Mouse (Mus musculus): ENCODE measurements around the gene M1ap. TPM values are rescaled to one million over a fixed set of nuclear protein-coding genes. Genes with fewer than 3 reads are reported as not detected.

M1ap gene
- polyA plus RNA-seq, 1 experiment from 2014 or later, result 0.27 TPM

GRCm38 (mm10) chr6:83074979-83075378, 128.3 kb downstream of the M1ap start:
- H3K27ac ChIP-seq (replicated peaks), result no peak overlapping the region
- no peak overlapping the region for H3K9ac ChIP-seq
- WGBS, result 14% methylated on average over 2 of the region's 2 CpGs
- H3K36me3 ChIP-seq, result peaks cover 5% of the 10 kb centered on the region
- no peak overlapping the region for H3K4me3 ChIP-seq (replicated peaks)
- no peak for ATAC-seq (ENCODE audit: insufficient number of reproducible peaks, low FRiP score, low TSS enrichment, low read depth)
- H3K4me1 ChIP-seq, result peaks cover 35% of the 10 kb centered on the region
- H3K9me3 ChIP-seq (replicated peaks), result no peaks in the 10 kb centered on the region
- H3K27me3 ChIP-seq, result peaks cover 60% of the 10 kb centered on the region
- H3K4me2 ChIP-seq (replicated peaks), result no peak overlapping the region

GRCm38 (mm10) chr6:83077630-83078323, 131.1 kb downstream of the M1ap start, which contains the start of gene Pcgf1:
Gene Pcgf1, plus strand, starts transcription at chr6:83077869.
- Histone ChIP-seq H3K4me2 (replicated peaks) (peak within 1 kb of the TSS; percentile 96), H3K4me3 (replicated peaks) (peak within 1 kb of the TSS; percentile 80), H3K9me3 (replicated peaks) (no peaks in the 10 kb centered on the region), H3K36me3 (peaks cover 27% of the 10 kb centered on the region), H3K27ac (replicated peaks) (peak within 1 kb of the TSS; percentile 94), H3K9ac (peak within 1 kb of the TSS; percentile 69), H3K4me1 (peaks cover 20% of the 10 kb centered on the region), H3K27me3 (peaks cover 41% of the 10 kb centered on the region)
- under 1% methylated on average over 54 of the region's 54 CpGs for WGBS
- ATAC-seq (ENCODE audit: insufficient number of reproducible peaks, low FRiP score, low TSS enrichment, low read depth), result peak; percentile 75

GRCm38 (mm10) chr6:83078324-83078858, 131.7 kb downstream of the M1ap start:
- H3K9me3 ChIP-seq (replicated peaks), result no peaks in the 10 kb centered on the region

More at GRCm38 (mm10) chr6:83078324-83078858, 131.7 kb downstream of the M1ap start:
- Histone ChIP-seq H3K9ac (peak overlapping the region; percentile 66), H3K27ac (replicated peaks) (peak overlapping the region; percentile 94), H3K36me3 (peaks cover 27% of the 10 kb centered on the region), H3K4me1 (peaks cover 20% of the 10 kb centered on the region), H3K27me3 (peaks cover 44% of the 10 kb centered on the region), H3K4me3 (replicated peaks) (peak overlapping the region; percentile 80), H3K4me2 (replicated peaks) (peak overlapping the region; percentile 96)
- peak; percentile 93 for ATAC-seq (ENCODE audit: insufficient number of reproducible peaks, low FRiP score, low TSS enrichment, low read depth)
- WGBS, result under 1% methylated on average over 46 of the region's 46 CpGs

Small RNA genes lying within 50 kb of the gene (microRNA-seq; reads per million reads assigned to microRNA genes)
- gene Mir7040 (ENCODE audit: borderline number of aligned reads), result not detected

Other genes with a start within 250 kb of the M1ap start
- 89.2 and 89.9 TPM in 2 replicates for gene Pole4, start 241.5 kb upstream of the M1ap start, polyA plus RNA-seq (2015; fragmentation: Nextera tagmentation; extraction: Ambion mirVana)
- gene Hk2, start 172.4 kb upstream of the M1ap start, polyA plus RNA-seq (2015; fragmentation: Nextera tagmentation; extraction: Ambion mirVana), result 19.5 and 23.2 TPM in 2 replicates
- gene Sema4f, start 7.1 kb upstream of the M1ap start, polyA plus RNA-seq (2015; fragmentation: Nextera tagmentation; extraction: Ambion mirVana), result 2.3 TPM in 2 replicates
- gene Dok1, start 86.6 kb downstream of the M1ap start, polyA plus RNA-seq (2015; fragmentation: Nextera tagmentation; extraction: Ambion mirVana), result 9.3 and 10.9 TPM in 2 replicates
- 19.2 and 25.4 TPM in 2 replicates for gene Loxl3, start 87.3 kb downstream of the M1ap start, polyA plus RNA-seq (2015; fragmentation: Nextera tagmentation; extraction: Ambion mirVana)
- gene Aup1, start 107.6 kb downstream of the M1ap start, polyA plus RNA-seq (2015; fragmentation: Nextera tagmentation; extraction: Ambion mirVana), result 198 and 201 TPM in 2 replicates
- 68.9 and 72.0 TPM in 2 replicates for gene Htra2, start 108.4 kb downstream of the M1ap start, polyA plus RNA-seq (2015; fragmentation: Nextera tagmentation; extraction: Ambion mirVana)
- 1.0 and 1.6 TPM in 2 replicates for gene Dqx1, start 110.9 kb downstream of the M1ap start, polyA plus RNA-seq (2015; fragmentation: Nextera tagmentation; extraction: Ambion mirVana)
- gene Tlx2, start 123.4 kb downstream of the M1ap start, polyA plus RNA-seq (2015; fragmentation: Nextera tagmentation; extraction: Ambion mirVana), result 0.51 and 0.61 TPM in 2 replicates
- 37.7 and 39.4 TPM in 2 replicates for gene Pcgf1, start 131.0 kb downstream of the M1ap start, polyA plus RNA-seq (2015; fragmentation: Nextera tagmentation; extraction: Ambion mirVana)
- 0.59 and 0.99 TPM in 2 replicates for gene Lbx2, start 139.5 kb downstream of the M1ap start, polyA plus RNA-seq (2015; fragmentation: Nextera tagmentation; extraction: Ambion mirVana)
- 3.2 and 3.4 TPM in 2 replicates for gene Ccdc142, start 154.7 kb downstream of the M1ap start, polyA plus RNA-seq (2015; fragmentation: Nextera tagmentation; extraction: Ambion mirVana)
- 2.9 and 3.2 TPM in 2 replicates for gene Gm42688, start 154.7 kb downstream of the M1ap start, polyA plus RNA-seq (2015; fragmentation: Nextera tagmentation; extraction: Ambion mirVana)
- gene Mrpl53, start 162.1 kb downstream of the M1ap start, polyA plus RNA-seq (2015; fragmentation: Nextera tagmentation; extraction: Ambion mirVana), result 121 and 136 TPM in 2 replicates
- gene Mogs, start 168.6 kb downstream of the M1ap start, polyA plus RNA-seq (2015; fragmentation: Nextera tagmentation; extraction: Ambion mirVana), result 50.7 and 52.6 TPM in 2 replicates
- gene Wbp1, start 174.7 kb downstream of the M1ap start, polyA plus RNA-seq (2015; fragmentation: Nextera tagmentation; extraction: Ambion mirVana), result 109 and 113 TPM in 2 replicates
- gene Ino80b, start 178.5 kb downstream of the M1ap start, polyA plus RNA-seq (2015; fragmentation: Nextera tagmentation; extraction: Ambion mirVana), result 18.2 and 18.5 TPM in 2 replicates
- gene Rtkn, start 188.6 kb downstream of the M1ap start, polyA plus RNA-seq (2015; fragmentation: Nextera tagmentation; extraction: Ambion mirVana), result 62.8 and 63.2 TPM in 2 replicates
- 7.9 and 12.0 TPM in 2 replicates for gene Wdr54, start 209.5 kb downstream of the M1ap start, polyA plus RNA-seq (2015; fragmentation: Nextera tagmentation; extraction: Ambion mirVana)
- gene 1700003E16Rik, start 209.5 kb downstream of the M1ap start, polyA plus RNA-seq (2015; fragmentation: Nextera tagmentation; extraction: Ambion mirVana), result 10.3 and 17.2 TPM in 2 replicates
- 98.7 and 103 TPM in 2 replicates for gene Dctn1, start 219.0 kb downstream of the M1ap start, polyA plus RNA-seq (2015; fragmentation: Nextera tagmentation; extraction: Ambion mirVana)